Mouse (Mus musculus) forebrain, embryonic 13.5 days (tissue): ENCODE data around the gene Zfp772. TPM values are rescaled to one million over a fixed set of nuclear protein-coding genes. Genes with fewer than 3 reads are reported as not detected.
"Not testable (repeated sequence)": the region's sequence is repeated elsewhere in the genome, so short reads cannot be mapped to it uniquely, and the experiment has no call there.

Experiments used
- ATAC-seq: fragments of 200-750 bp; cut with Nextera tagmentation; 2 replicates; pipeline ENCODE4 v1.8.0; 2017
- H3K27ac ChIP-seq: fragments of 300-500 bp; sonication (generic); 2 replicates; pipeline ENCODE4 v1.5.1; 2015; ENCODE audit warnings: inconsistent platforms, mild to moderate bottlenecking, moderate library complexity
- H3K27me3 ChIP-seq: fragments of 300-500 bp; sonication (generic); 2 replicates; pipeline ENCODE4 v1.6.1; 2015; ENCODE audit warnings: mild to moderate bottlenecking, inconsistent platforms
- H3K36me3 ChIP-seq: fragments of 300-500 bp; sonication (generic); 2 replicates; pipeline ENCODE4 v1.6.1; 2015; ENCODE audit warnings: mild to moderate bottlenecking, inconsistent platforms; ENCODE audit not compliant: poor library complexity, severe bottlenecking
- H3K4me1 ChIP-seq: fragments of 300-500 bp; sonication (generic); 2 replicates; pipeline ENCODE4 v1.6.1; 2015; ENCODE audit warnings: inconsistent platforms
- H3K4me2 ChIP-seq: fragments of 300-500 bp; sonication (generic); 2 replicates; pipeline ENCODE4 v1.6.1; 2015; ENCODE audit warnings: inconsistent platforms, mild to moderate bottlenecking, moderate library complexity
- H3K4me3 ChIP-seq: fragments of 300-500 bp; sonication (generic); 2 replicates; pipeline ENCODE4 v1.5.1; 2015; ENCODE audit warnings: mild to moderate bottlenecking, inconsistent platforms
- H3K9ac ChIP-seq: fragments of 300-500 bp; sonication (generic); 2 replicates; pipeline ENCODE4 v1.6.1; 2015; ENCODE audit warnings: mild to moderate bottlenecking, inconsistent platforms
- H3K9me3 ChIP-seq: fragments of 300-500 bp; sonication (generic); replicated peaks from 2 replicates; pipeline ENCODE4 v1.6.1; 2016; ENCODE audit warnings: inconsistent platforms
- WGBS: fragments of 180-500 bp; shearing (Covaris S2); methylation state at CpG from one replicate; pipeline ENCODE4 v1.1.7; 2015; 5-methylcytosine and 5-hydroxymethylcytosine counted together
- polyA plus RNA-seq: library from polyadenylated mRNA; unstranded; fragments of >200 nt; fragmentation: Nextera tagmentation; extraction: Ambion mirVana; gene quantifications from 2 replicates; pipeline ENCODE4 v1.2.1, GENCODE M21; 2015

Gene Zfp772
- polyA plus RNA-seq = 8.9 and 10.3 TPM in 2 replicates

GRCm38 (mm10) chr7:7209313-7210151 lies at the start of gene Zfp772:
TSS of gene Zfp772 (minus strand) at chr7:7209998.
- not testable (repeated sequence) for H3K4me1 ChIP-seq, H3K27me3 ChIP-seq, H3K9me3 ChIP-seq, H3K27ac ChIP-seq
- peaks cover 16% of the 10 kb centered on the region for H3K36me3 ChIP-seq
- H3K4me2 ChIP-seq = peak within 1 kb of the TSS; percentile 65
- ATAC-seq = 0 out of 2 replicates have a peak, but pooled peaks have one; percentile 58
- peak within 1 kb of the TSS; percentile 47 for H3K4me3 ChIP-seq
- WGBS = 3% methylated on average over 24 of the region's 24 CpGs
- peak within 1 kb of the TSS; percentile 51 for H3K9ac ChIP-seq

- not testable (repeated sequence) for H3K36me3 ChIP-seq, H3K9me3 ChIP-seq, H3K4me1 ChIP-seq, H3K4me3 ChIP-seq, H3K27me3 ChIP-seq, H3K9ac ChIP-seq, H3K27ac ChIP-seq, H3K4me2 ChIP-seq, ATAC-seq
- no CpG with 5 or more reads among the region's 1 CpGs for WGBS
Observed at GRCm38 (mm10) chr7:7247228-7247627, 37.4 kb upstream of the Zfp772 start, which contains the start of gene Vmn2r29. TSS of gene Vmn2r29 (minus strand) at chr7:7247328.

- peak; percentile 98 for ATAC-seq
- WGBS = 11% methylated on average over 18 of the region's 18 CpGs
- no peak overlapping the region for H3K9ac ChIP-seq
Observed at GRCm38 (mm10) chr7:7188191-7188942, 21.4 kb downstream of the Zfp772 start.

GRCm38 (mm10) chr7:7187417-7188190 lies 22.2 kb downstream of the Zfp772 start:
- H3K9ac ChIP-seq = no peak overlapping the region
- H3K4me2 ChIP-seq = peak overlapping the region; percentile 50
- H3K9me3 ChIP-seq = no peaks in the 10 kb centered on the region
- H3K27me3 ChIP-seq = no peaks in the 10 kb centered on the region
- peaks cover 12% of the 10 kb centered on the region for H3K36me3 ChIP-seq
- peak overlapping the region; percentile 51 for H3K4me3 ChIP-seq
- WGBS = 42% methylated on average over 13 of the region's 13 CpGs
- no peak overlapping the region for H3K27ac ChIP-seq
- peak; percentile 20 for ATAC-seq
- H3K4me1 ChIP-seq = no peaks in the 10 kb centered on the region

More at GRCm38 (mm10) chr7:7188191-7188942, 21.4 kb downstream of the Zfp772 start:
- Histone ChIP-seq H3K27me3 (no peaks in the 10 kb centered on the region), H3K4me1 (no peaks in the 10 kb centered on the region), H3K4me2 (peak overlapping the region; percentile 50), H3K36me3 (peaks cover 5% of the 10 kb centered on the region; the same call in 1 of the 2 replicates), H3K9me3 (no peaks in the 10 kb centered on the region), H3K27ac (no peak overlapping the region), H3K4me3 (peak overlapping the region; percentile 51)

GRCm38 (mm10) chr7:7185897-7186296 lies 23.9 kb downstream of the Zfp772 start:
- WGBS = 90% methylated on average over 1 of the region's 1 CpGs
- ATAC-seq = no peak
- Histone ChIP-seq H3K9ac (no peak overlapping the region), H3K27ac (no peak overlapping the region), H3K27me3 (no peaks in the 10 kb centered on the region), H3K4me3 (no peak overlapping the region), H3K4me1 (no peaks in the 10 kb centered on the region), H3K36me3 (peaks cover 29% of the 10 kb centered on the region), H3K9me3 (no peaks in the 10 kb centered on the region), H3K4me2 (no peak overlapping the region)

- Histone ChIP-seq H3K4me3 (peak within 1 kb of the TSS; percentile 60), H3K4me1 (peaks cover 7% of the 10 kb centered on the region), H3K27ac (no peak within 1 kb of the TSS), H3K36me3 (peaks cover 16% of the 10 kb centered on the region), H3K9ac (peak within 1 kb of the TSS; percentile 74), H3K27me3 (no peaks in the 10 kb centered on the region), H3K4me2 (peak within 1 kb of the TSS; percentile 70), H3K9me3 (no peaks in the 10 kb centered on the region)
- WGBS = 2% methylated on average over 26 of the region's 26 CpGs
- ATAC-seq = peak; percentile 98
Observed at GRCm38 (mm10) chr7:7171227-7172147, 38.3 kb downstream of the Zfp772 start, which contains the start of gene Zfp418. TSS of gene Zfp418 (plus strand) at chr7:7171330.

Other genes starting within 250 kb of the Zfp772 start
- not detected in 2 replicates for gene Aurkc, start 214.7 kb downstream of the Zfp772 start, polyA plus RNA-seq
- 21.0 and 22.6 TPM in 2 replicates for gene Zfp954, start 88.5 kb downstream of the Zfp772 start, polyA plus RNA-seq
- 14.3 and 14.8 TPM in 2 replicates for gene Zfp773, start 73.2 kb downstream of the Zfp772 start, polyA plus RNA-seq
- gene Zfp418, start 38.7 kb downstream of the Zfp772 start, polyA plus RNA-seq = 3.6 and 4.0 TPM in 2 replicates
- 0.28 and 1.1 TPM in 2 replicates for gene Vmn2r29, start 37.3 kb upstream of the Zfp772 start, polyA plus RNA-seq
- gene Gm45844, start 68.3 kb upstream of the Zfp772 start, polyA plus RNA-seq = 3.2 and 5.5 TPM in 2 replicates
- gene Clcn4, start 90.9 kb upstream of the Zfp772 start, polyA plus RNA-seq = 101 and 118 TPM in 2 replicates
- gene Vmn2r30, start 127.6 kb upstream of the Zfp772 start, polyA plus RNA-seq = not detected in 2 replicates
- gene Gm45783, start 164.6 kb upstream of the Zfp772 start, polyA plus RNA-seq = not detected in 2 replicates
- gene Vmn2r31, start 189.7 kb upstream of the Zfp772 start, polyA plus RNA-seq = not detected in 2 replicates